Mouse (Mus musculus) cortical plate, adult 2 months (tissue): ENCODE measurements around the gene Hoxa6.

Experiments
- CTCF ChIP-seq: fragments of 200-500 bp; IDR thresholded peaks from 2 replicates; pipeline ENCODE4 v1.5.1; 2011; ENCODE audit warnings: mild to moderate bottlenecking, control low read depth, low read length; ENCODE audit not compliant: insufficient read depth; ENCODE audit errors: extremely low read depth
- POLR2A ChIP-seq: fragments of 200-500 bp; IDR thresholded peaks from 2 replicates; pipeline ENCODE4 v1.6.1; 2011; ENCODE audit warnings: mild to moderate bottlenecking, low read length, control low read depth; ENCODE audit not compliant: insufficient read depth; ENCODE audit errors: extremely low read depth

DNA sequence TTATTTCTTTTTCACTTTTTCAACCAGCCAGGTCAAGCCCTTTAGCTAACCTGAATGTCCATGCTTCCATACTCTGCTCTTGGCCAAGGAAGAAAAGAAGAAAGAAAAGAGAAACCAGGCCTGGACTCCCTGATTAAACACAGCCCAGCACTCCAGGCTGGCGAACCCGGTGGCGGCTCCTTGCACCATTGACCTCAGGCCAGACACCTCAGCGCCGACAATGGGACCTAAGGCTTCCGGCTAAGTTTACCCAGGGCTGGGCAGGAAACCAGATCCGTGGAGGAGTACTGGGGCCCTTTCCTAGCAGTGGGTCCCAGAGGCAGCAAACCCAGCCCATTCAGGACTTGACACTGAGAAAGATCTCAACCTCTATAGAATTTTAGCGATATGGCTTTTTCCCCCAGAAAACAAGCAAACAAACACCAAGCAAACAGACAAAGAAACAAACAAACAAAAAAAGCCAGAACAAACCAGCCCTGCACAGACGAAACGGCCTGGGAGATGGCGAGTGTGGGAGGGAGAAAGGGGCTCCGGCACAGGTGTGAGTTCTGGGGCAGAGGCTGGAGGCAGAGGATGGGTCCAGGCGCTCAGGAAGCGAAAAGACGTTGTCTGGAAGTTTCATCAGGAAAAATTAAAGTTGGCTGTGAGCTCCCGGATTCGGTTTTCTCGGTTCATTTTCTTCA, 23.5 kb upstream of the Hoxa6 start:
- no peak for TF ChIP-seq POLR2A
- TF ChIP-seq CTCF: no peak
